Mouse (Mus musculus) lung, postnatal 4 days (tissue): ENCODE data around the gene Nipsnap1.

Source experiments
- DNase-seq, 2 experiments: peaks; one replicate each; pipeline ENCODE4 v3.0.0; 2021

Gene Nipsnap1

DNA sequence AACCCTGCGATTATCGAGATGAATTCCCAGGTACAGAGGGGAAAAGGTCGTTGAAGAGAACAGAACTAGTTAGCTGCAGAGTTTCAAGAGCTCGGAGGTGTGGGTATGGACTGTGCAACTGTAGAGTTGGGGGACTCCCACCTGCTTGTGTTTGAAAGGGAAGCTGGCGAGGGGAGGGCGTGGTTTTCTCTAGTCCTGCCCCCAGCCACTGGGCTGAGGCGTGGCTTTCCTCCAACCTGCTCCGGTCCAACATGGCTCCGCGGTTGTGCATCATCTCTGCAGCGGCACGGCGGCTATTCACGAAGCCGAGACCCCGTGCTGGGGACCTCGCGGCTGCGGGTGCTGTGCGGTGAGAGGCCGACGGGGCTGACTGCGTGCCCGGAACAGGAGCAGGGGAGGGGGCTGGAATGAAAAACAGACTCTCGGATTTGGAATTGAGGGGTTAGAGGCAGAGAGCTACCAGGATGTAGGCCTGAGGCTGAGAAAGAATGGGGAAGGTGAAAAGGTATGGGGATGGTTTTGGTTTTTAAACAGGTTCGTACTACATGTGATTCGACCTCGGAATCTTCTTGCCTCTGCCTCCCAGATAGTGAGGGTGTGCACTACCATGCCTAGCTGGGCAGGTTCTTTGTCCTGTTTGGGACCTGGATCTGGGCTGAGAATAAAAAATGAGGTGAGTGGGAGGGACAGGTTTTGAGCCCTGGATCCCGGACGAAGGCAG, at the start of gene Nipsnap1:
Gene Nipsnap1 (plus strand): TSS at position 197 of the 721 bp plus-strand sequence.
- DNase-seq = peak; percentile 76 to 81

- DNase-seq = no peak
Observed at GRCm38 (mm10) chr11:4826152-4826778, 47.5 kb upstream of the Nipsnap1 start.

DNA sequence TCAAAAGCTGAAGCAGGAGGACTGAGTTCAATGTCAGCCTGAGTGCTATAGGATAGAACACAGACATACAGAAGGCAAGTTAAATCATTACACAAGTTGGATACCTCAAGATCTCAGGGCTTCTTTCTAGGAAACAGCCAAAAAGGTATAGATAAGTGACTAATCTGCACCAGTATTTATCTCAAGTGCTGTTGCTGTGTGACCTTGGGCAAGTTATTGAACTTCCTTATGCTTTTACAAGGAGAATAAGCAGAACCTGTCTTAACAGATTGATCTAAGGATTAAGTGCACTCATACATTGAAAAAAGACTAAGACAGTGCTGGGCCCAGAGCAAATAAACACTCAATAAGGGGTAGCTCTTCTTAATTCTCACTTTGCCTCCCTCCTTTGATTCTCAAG, 46.4 kb upstream of the Nipsnap1 start:
- DNase-seq = no peak

DNA sequence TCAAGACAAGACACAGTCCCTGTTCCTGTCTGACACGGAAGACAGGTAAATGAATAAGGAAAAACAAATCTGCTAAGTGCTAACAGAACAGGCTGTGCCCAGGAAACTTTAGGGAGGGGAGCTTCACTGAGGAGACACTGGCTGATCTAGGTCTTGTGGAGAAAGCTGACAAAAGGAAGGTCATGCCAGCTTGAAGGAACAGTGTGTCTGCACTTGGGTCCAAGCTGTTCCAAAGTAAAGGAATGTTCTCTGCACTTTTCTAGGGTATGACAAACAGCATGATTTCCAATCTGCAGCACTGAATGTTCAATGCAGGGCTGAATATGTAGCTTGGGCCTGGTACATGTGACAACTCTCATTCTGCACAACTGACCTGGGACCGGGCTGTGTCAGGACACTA, 45.8 kb upstream of the Nipsnap1 start:
- DNase-seq = no peak

GRCm38 (mm10) chr11:4831066-4831465, 42.7 kb upstream of the Nipsnap1 start:
- no peak for DNase-seq

- no peak for DNase-seq
Observed at GRCm38 (mm10) chr11:4833295-4833939, 40.3 kb upstream of the Nipsnap1 start.

GRCm38 (mm10) chr11:4835436-4835835, 38.3 kb upstream of the Nipsnap1 start:
- DNase-seq = no peak

DNA sequence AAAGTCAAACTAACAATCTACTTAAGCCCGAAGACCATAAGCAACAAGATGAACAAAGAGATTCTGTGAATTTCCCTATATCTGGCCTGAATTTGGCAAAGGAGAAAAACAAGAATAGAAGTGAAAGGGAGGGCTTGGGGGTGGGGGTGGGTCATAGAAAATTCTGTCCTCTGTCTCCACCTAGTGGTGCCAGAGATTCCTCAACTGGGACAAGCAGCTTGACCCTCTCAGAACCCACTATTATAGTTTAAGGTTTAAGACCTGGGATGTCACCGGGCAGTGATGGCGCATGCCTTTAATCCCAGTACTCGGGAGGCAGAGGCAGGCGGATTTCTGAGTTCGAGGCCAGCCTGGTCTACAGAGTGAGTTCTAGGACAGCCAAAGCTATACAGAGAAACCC, 37.0 kb upstream of the Nipsnap1 start:
- DNase-seq = peak in 1 of 2 experiments; percentile 53

GRCm38 (mm10) chr11:4837342-4837741, 36.4 kb upstream of the Nipsnap1 start:
- no peak for DNase-seq

GRCm38 (mm10) chr11:4838235-4838634, 35.5 kb upstream of the Nipsnap1 start:
- no peak for DNase-seq

DNA sequence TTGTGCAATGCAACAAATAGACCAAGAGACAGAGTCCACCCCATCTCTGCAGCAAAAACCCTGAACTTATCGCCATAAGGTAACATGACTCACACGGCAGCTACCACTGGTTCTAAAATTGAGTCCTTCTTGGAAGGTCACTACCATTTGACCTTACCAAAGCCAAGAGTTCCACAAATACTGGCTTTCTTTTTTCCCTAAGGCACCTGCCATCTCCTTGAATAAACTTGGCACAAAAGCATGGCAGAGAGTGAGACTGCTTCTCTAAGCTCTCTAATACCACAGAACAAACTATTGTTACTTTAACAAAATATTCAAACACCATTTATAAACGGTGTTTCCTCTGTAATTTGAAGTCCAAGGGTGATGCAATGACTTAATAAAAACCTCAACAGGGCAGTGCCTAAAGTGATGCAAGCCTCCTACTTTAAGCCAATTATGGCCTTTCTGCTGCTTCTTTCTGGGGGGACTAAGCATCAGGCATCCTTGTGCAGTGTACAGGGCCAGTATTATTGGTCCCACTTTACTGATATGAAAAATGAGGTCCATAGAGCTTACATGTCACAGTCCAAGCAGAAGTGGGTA, 32.7 kb upstream of the Nipsnap1 start:
- DNase-seq = no peak

- peak; percentile 57 to 58 for DNase-seq
Observed at GRCm38 (mm10) chr11:4848483-4849248, 25.1 kb upstream of the Nipsnap1 start.

DNA sequence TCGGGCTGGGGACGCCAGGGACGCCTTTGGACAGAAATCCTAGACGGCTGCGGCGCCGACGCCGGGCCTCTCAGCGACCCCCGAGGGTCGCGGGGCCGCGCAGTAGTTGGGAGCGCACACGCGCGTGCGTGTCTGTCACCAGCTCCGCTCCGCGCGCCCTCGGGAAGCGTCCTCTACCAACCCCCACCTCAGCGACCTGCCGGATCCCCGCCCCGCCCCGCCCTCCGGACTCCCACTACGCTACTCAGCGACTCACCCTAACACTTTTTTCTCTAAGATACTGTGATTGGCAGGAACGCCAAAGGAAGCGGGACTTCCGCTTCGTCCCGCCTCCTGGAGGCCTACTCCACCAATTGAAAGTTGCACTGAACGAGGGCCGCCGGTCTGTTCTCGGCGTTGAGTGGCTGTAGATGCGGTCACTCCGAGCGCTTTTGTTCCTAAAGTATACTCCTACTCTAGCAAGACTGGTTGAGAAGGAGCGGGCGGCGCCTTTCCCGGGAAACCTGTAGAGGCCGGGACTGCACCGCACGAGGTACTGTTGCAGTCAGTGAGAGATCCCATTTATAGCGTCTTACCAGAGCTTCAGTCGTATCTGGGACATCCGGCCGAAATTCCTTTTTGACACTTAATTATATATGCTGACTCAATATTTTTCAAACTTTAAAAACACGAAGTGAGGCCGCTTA, 24.4 kb upstream of the Nipsnap1 start, which contains the start of gene Nf2:
Gene Nf2 (minus strand): TSS at position 279 of the 686 bp plus-strand sequence.
- DNase-seq = peak; percentile 98 to 99

GRCm38 (mm10) chr11:4850404-4850803, 23.3 kb upstream of the Nipsnap1 start:
- DNase-seq = no peak

- no peak for DNase-seq
Observed at GRCm38 (mm10) chr11:4853021-4853420, 20.7 kb upstream of the Nipsnap1 start.

- DNase-seq = no peak
Observed at GRCm38 (mm10) chr11:4854181-4854580, 19.6 kb upstream of the Nipsnap1 start.

DNA sequence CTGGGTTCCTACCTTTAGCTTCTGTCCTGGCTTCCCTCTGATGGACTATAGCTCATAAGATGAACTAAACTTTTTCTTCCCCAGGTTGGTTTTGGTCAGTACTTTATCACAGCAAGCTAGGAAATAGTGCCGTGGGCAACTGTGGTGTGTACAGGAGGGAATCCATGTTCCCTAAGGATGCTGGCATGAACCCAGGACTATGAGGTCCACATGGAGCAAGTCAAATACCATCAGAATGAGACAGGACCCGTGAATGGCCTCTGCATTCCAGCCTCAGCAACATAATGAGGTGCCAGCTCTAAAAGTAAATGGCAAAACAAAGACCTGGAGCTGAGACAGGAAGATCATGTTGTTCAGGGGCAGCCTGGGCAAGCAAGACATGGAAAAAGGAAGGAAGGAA, 15.3 kb upstream of the Nipsnap1 start:
- DNase-seq = no peak

GRCm38 (mm10) chr11:4860986-4861385, 12.8 kb upstream of the Nipsnap1 start:
- DNase-seq = no peak

GRCm38 (mm10) chr11:4861816-4862604, 11.7 kb upstream of the Nipsnap1 start:
- no peak for DNase-seq

DNA sequence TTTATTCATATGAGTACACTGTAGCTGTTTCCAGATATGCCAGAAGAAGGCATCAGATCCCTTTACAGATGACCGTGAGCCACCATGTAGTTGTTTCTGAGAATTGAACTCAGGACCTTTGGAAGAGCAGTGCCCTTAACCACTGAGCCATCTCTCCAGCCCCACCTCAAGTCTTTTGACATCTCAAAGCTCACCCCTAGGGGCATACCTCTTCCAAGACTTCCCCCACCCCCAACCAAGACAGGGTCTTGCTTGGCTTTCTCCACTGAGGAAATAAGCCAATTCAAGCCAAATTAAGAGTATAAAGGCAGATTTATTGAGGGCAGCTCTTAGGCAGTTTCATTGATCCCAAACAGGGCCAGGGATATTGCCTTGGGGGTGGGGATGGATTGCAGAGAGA, 11.0 kb upstream of the Nipsnap1 start:
- no peak for DNase-seq

- peak in 1 of 2 experiments; percentile 71 for DNase-seq
Observed at GRCm38 (mm10) chr11:4865645-4866251, 8.0 kb upstream of the Nipsnap1 start.
